Comparison of ENCODE assay signal across 8 mouse cellular contexts in genomic region chr13:94710574-94711172, GRCm38 (mm10).
DNase-seq lines count a peak whose midpoint lies in the region; ATAC-seq and TF ChIP-seq lines count a peak whose summit lies in the region.

No protein-coding gene starts in this region.

- no peak overlapping the region for H3K9ac ChIP-seq in heart, adult 2 months (ENCODE audit: low read depth, low read length)
- no peak overlapping the region; the same call in 1 of the 2 replicates for H3K9ac ChIP-seq in hindbrain, embryonic 14.5 days
- no peak overlapping the region for H3K9ac ChIP-seq in midbrain, embryonic 13.5 days (replicated peaks)

- TF ChIP-seq POLR2A in heart, adult 2 months (IDR thresholded peaks at IDR 0.05; ENCODE audit: insufficient read depth, low read depth, low read length), result no peak

- no peaks in the 10 kb centered on the region for H3K4me1 ChIP-seq in heart, adult 2 months (ENCODE audit: control insufficient read depth, insufficient read depth, low read length)
- peaks cover 4% of the 10 kb centered on the region; the same call in 1 of the 2 replicates for H3K4me1 ChIP-seq in hindbrain, embryonic 14.5 days (replicated peaks; ENCODE audit: control insufficient read depth, insufficient read depth, low read length)
- peaks cover 35% of the 10 kb centered on the region for H3K4me1 ChIP-seq in midbrain, embryonic 13.5 days (replicated peaks)

- TF ChIP-seq EP300 in heart, adult 2 months (IDR thresholded peaks at IDR 0.05; ENCODE audit: insufficient read depth, low read depth, low read length), result no peak

- no peak overlapping the region for H3K27ac ChIP-seq in heart, adult 2 months
- peak overlapping the region; percentile 51; the same call in 1 of the 2 replicates for H3K27ac ChIP-seq in hindbrain, embryonic 14.5 days
- H3K27ac ChIP-seq in midbrain, embryonic 13.5 days, result no peak overlapping the region
- no peak overlapping the region for H3K27ac ChIP-seq in left cerebral cortex, adult 2 months

- no peaks in the 10 kb centered on the region for H3K79me2 ChIP-seq in heart, adult 2 months (replicated peaks; ENCODE audit: control insufficient read depth, insufficient read depth, low read length)

- intact Hi-C loops in heart, adult 2 months (cut with DNase I), result no loop called here
- intact Hi-C loops in heart, postnatal 36 days (cut with DNase I), result no loop called here
- intact Hi-C loops in left cerebral cortex, adult 2 months (cut with DNase I), result no loop called here
- intact Hi-C loops in gastrocnemius, postnatal 36 days (cut with DNase I), result no loop called here

- peak overlapping the region; percentile 28 for H3K4me3 ChIP-seq in heart, adult 2 months
- H3K4me3 ChIP-seq in hindbrain, embryonic 14.5 days (replicated peaks; ENCODE audit: low read length), result peak overlapping the region; percentile 17
- H3K4me3 ChIP-seq in midbrain, embryonic 13.5 days (replicated peaks), result peak overlapping the region; percentile 22
- H3K4me3 ChIP-seq in left cerebral cortex, adult 2 months, result no peak overlapping the region

- 5% methylated on average over 26 of the region's 26 CpGs for WGBS in heart, adult 2 months
- WGBS in hindbrain, embryonic 14.5 days, result 2% methylated on average over 26 of the region's 26 CpGs
- WGBS in midbrain, embryonic 13.5 days, result under 1% methylated on average over 25 of the region's 26 CpGs

- no peak for DNase-seq in heart, adult 2 months
- DNase-seq in heart, postnatal 36 days, result no peak
- peak; percentile 45 for DNase-seq in embryo, embryonic 10.5 days (ENCODE audit: low spot score)
- no peak for DNase-seq in hindbrain, embryonic 14.5 days (ENCODE audit: low spot score)
- DNase-seq in frontal cortex, postnatal 36 days (ENCODE audit: low spot score in 2 of 2), result no peak
- no peak for DNase-seq in left cerebral cortex, adult 2 months (ENCODE audit: extremely low spot score in 1 of 2, low spot score in 2 of 2)
- DNase-seq in gastrocnemius, postnatal 36 days, result no peak

- ATAC-seq in hindbrain, embryonic 14.5 days (ENCODE audit: low FRiP score), result no peak
- ATAC-seq in midbrain, embryonic 13.5 days, result no peak

- peak overlapping the region; percentile 45 for H3K4me2 ChIP-seq in hindbrain, embryonic 14.5 days (replicated peaks)
- H3K4me2 ChIP-seq in midbrain, embryonic 13.5 days (replicated peaks), result peak overlapping the region; percentile 46

- peaks cover 22% of the 10 kb centered on the region for H3K27me3 ChIP-seq in heart, adult 2 months (ENCODE audit: control insufficient read depth, insufficient read depth, low read length)
- peaks cover 92% of the 10 kb centered on the region for H3K27me3 ChIP-seq in hindbrain, embryonic 14.5 days (ENCODE audit: control insufficient read depth, insufficient read depth, low read length)
- H3K27me3 ChIP-seq in midbrain, embryonic 13.5 days, result peaks cover 96% of the 10 kb centered on the region

- no peaks in the 10 kb centered on the region for H3K36me3 ChIP-seq in heart, adult 2 months (ENCODE audit: control insufficient read depth, insufficient read depth, low read length)
- H3K36me3 ChIP-seq in hindbrain, embryonic 14.5 days (replicated peaks; ENCODE audit: control insufficient read depth, insufficient read depth), result no peaks in the 10 kb centered on the region
- no peaks in the 10 kb centered on the region for H3K36me3 ChIP-seq in midbrain, embryonic 13.5 days

- no peak for TF ChIP-seq CTCF in heart, adult 2 months (IDR thresholded peaks at IDR 0.05)
- no peak for TF ChIP-seq CTCF in left cerebral cortex, adult 2 months (IDR thresholded peaks at IDR 0.05)

- H3K9me3 ChIP-seq in hindbrain, embryonic 14.5 days (ENCODE audit: control insufficient read depth, low read length), result no peaks in the 10 kb centered on the region
- no peaks in the 10 kb centered on the region for H3K9me3 ChIP-seq in midbrain, embryonic 13.5 days
